Mouse (Mus musculus) G1E (cell line): ENCODE measurements at regions not wholly inside any gene's neighbourhood (a gene's known extent, or its start where the extent isn't known, plus 50 kb on each side); places are given as distances from the start of the nearest gene placed in this dataset.

ENCODE experiments used
- CTCF ChIP-seq: IDR thresholded peaks from 2 replicates; pipeline ENCODE4 v1.5.1; 2012; ENCODE audit warnings: low read depth, low read length, inconsistent platforms, mixed read lengths
- GATA1 ChIP-seq: IDR thresholded peaks from 2 replicates; pipeline ENCODE4 v1.6.1; 2012; ENCODE audit warnings: borderline replicate concordance, low read length, inconsistent platforms, mixed read lengths
- GATA2 ChIP-seq: IDR thresholded peaks from 2 replicates; pipeline ENCODE4 v1.6.1; 2012; ENCODE audit warnings: low read depth, low read length, inconsistent platforms, borderline replicate concordance
- POLR2AphosphoS5 ChIP-seq: IDR thresholded peaks from 2 replicates; pipeline ENCODE4 v1.6.1; 2012; ENCODE audit warnings: low read depth, low read length, inconsistent platforms; ENCODE audit not compliant: insufficient replicate concordance
- TAL1 ChIP-seq: conservative IDR thresholded peaks from 2 replicates; pipeline ENCODE4 v1.6.1; 2012; ENCODE audit warnings: low read depth, low read length, inconsistent platforms, mixed read lengths

DNA sequence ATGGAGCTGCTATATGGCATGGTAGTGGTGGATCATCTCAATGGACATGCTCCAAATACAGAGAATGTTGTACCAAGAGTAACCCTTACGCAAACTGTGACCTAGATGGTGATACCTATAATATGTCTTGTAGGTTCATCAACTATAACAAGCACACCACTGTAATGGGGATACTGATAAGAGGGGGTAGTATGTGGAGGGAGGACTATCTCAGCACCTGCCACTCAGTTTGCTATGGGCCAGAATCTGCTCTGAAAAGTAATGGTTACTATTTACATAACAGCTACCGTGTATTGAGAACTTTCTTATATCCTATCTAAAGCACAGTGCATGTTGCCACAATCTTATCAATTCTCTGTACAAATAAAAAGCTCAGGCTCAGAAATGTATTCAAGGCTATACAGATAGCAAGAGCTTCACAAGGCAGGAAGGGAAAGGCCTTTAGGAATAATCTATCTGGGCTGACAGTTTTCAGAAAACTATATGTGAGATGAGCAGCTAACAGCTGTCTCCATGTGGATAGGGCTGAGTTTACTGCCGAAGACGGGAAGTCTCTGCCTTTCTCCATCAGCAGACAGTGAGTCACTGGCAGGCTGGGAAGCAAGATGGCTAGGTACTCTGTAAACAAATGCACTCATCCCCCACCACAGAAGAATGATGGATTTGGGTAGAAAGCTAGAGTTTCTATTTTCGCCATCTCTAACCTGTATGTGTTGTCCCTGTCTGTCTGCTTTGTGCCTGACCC lies 77.1 kb upstream of the Nck2 start:
- TF ChIP-seq CTCF (no peak), GATA2 (no peak), GATA1 (no peak), POLR2AphosphoS5 (no peak), TAL1 (no peak)
